Mouse (Mus musculus): ENCODE results near the gene Shc2. TPM values are rescaled to one million over a fixed set of nuclear protein-coding genes. Genes with fewer than 3 reads are reported as not detected.

The Shc2 gene
- polyA plus RNA-seq, 1 experiment from 2014 or later: 1.2 TPM

- no peaks in the 10 kb centered on the region for H3K4me1 ChIP-seq
- H3K27ac ChIP-seq: no peak within 1 kb of the TSS
- H3K4me3 ChIP-seq: no peak within 1 kb of the TSS
- no peak within 1 kb of the TSS for H3K9ac ChIP-seq
- no peaks in the 10 kb centered on the region for H3K36me3 ChIP-seq
- no peak within 1 kb of the TSS for H3K4me2 ChIP-seq
- WGBS (ENCODE audit: insufficient replicate concordance): 58% methylated on average over 5 of the region's 5 CpGs
- H3K27me3 ChIP-seq (replicated peaks): 0 out of 2 replicates have a peak, but pooled peaks cover 6% of the 10 kb centered on the region
- H3K9me3 ChIP-seq (replicated peaks): no peaks in the 10 kb centered on the region
- no peak for ATAC-seq
These were observed 50.5 kb downstream of the Shc2 start, which contains the start of gene Theg for GRCm38 (mm10) chr10:79587061-79587751. Theg (minus strand) TSS chr10:79587331.

- no peak overlapping the region for H3K27ac ChIP-seq
These were observed 51.5 kb downstream of the Shc2 start for GRCm38 (mm10) chr10:79586243-79586642.

DNA sequence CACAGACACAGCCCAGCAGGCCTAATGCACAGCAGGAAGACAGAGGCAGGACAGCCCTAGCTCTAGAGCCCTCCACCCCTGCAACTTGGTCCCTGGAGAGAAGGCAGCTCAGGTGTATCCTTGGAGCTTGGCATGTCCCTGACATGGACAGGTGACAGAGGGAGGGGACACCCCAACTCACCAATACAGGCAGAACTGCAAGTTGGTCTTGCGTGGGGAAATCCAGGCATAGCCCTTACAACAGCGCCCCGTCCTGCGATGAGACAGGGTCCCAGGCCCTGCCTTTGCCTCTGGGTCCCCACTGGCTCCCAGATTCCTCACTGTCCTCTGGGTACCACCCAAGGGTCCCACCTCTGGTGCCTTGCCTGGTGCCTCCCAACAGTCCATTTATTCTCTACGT lies 52.0 kb downstream of the Shc2 start:
- H3K4me3 ChIP-seq: no peak overlapping the region
- H3K36me3 ChIP-seq: no peaks in the 10 kb centered on the region
- H3K9me3 ChIP-seq (replicated peaks): no peaks in the 10 kb centered on the region
- 74% methylated on average over 5 of the region's 5 CpGs for WGBS (ENCODE audit: insufficient replicate concordance)
- no peak overlapping the region for H3K4me2 ChIP-seq
- no peaks in the 10 kb centered on the region for H3K27me3 ChIP-seq (replicated peaks)
- no peak overlapping the region for H3K9ac ChIP-seq
- no peak overlapping the region for H3K27ac ChIP-seq
- no peaks in the 10 kb centered on the region for H3K4me1 ChIP-seq
- ATAC-seq: no peak

More at GRCm38 (mm10) chr10:79586243-79586642, 51.5 kb downstream of the Shc2 start:
- no peak overlapping the region for H3K4me3 ChIP-seq
- H3K4me2 ChIP-seq: no peak overlapping the region
- ATAC-seq: no peak
- H3K4me1 ChIP-seq: no peaks in the 10 kb centered on the region
- H3K9me3 ChIP-seq (replicated peaks): no peaks in the 10 kb centered on the region
- H3K36me3 ChIP-seq: no peaks in the 10 kb centered on the region
- H3K9ac ChIP-seq: no peak overlapping the region
- H3K27me3 ChIP-seq (replicated peaks): no peaks in the 10 kb centered on the region
- 60% methylated on average over 8 of the region's 8 CpGs for WGBS (ENCODE audit: insufficient replicate concordance)

- ATAC-seq: no peak
- no peaks in the 10 kb centered on the region for H3K9me3 ChIP-seq (replicated peaks)
- H3K4me2 ChIP-seq: no peak overlapping the region
- no peak overlapping the region for H3K9ac ChIP-seq
- no peaks in the 10 kb centered on the region for H3K27me3 ChIP-seq (replicated peaks)
- H3K4me3 ChIP-seq: no peak overlapping the region
- WGBS (ENCODE audit: insufficient replicate concordance): 64% methylated on average over 6 of the region's 6 CpGs
- no peaks in the 10 kb centered on the region for H3K4me1 ChIP-seq
- no peak overlapping the region for H3K27ac ChIP-seq
- H3K36me3 ChIP-seq: no peaks in the 10 kb centered on the region
These were observed 52.6 kb downstream of the Shc2 start for GRCm38 (mm10) chr10:79585136-79585535.

DNA sequence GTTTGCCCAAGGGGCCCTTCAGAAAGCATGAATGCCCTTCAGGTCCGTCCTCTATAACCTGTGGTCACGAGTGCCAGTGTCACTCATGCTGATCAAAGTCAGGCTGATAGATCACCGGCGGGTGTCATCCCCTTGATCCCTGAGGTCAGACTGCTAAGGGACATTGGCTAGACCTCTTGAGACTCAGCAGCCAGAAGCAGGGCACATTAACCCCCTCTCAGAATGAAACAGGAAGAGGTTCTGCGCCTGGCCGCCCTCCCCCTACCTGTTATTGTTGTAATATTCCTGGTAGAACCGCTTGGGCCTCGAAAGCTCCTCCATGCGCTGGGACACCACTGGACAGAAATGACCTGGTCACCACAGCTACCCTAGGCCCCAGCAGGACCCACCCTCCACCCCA lies 53.3 kb downstream of the Shc2 start:
- Histone ChIP-seq H3K9me3 (replicated peaks) (no peaks in the 10 kb centered on the region), H3K9ac (no peak overlapping the region), H3K4me2 (no peak overlapping the region), H3K27me3 (replicated peaks) (peaks cover 6% of the 10 kb centered on the region), H3K4me3 (no peak overlapping the region), H3K27ac (no peak overlapping the region), H3K36me3 (no peaks in the 10 kb centered on the region), H3K4me1 (no peaks in the 10 kb centered on the region)
- no peak for ATAC-seq
- 68% methylated on average over 9 of the region's 9 CpGs for WGBS (ENCODE audit: insufficient replicate concordance)

GRCm38 (mm10) chr10:79584021-79584420 lies 53.7 kb downstream of the Shc2 start:
- ATAC-seq: no peak

DNA sequence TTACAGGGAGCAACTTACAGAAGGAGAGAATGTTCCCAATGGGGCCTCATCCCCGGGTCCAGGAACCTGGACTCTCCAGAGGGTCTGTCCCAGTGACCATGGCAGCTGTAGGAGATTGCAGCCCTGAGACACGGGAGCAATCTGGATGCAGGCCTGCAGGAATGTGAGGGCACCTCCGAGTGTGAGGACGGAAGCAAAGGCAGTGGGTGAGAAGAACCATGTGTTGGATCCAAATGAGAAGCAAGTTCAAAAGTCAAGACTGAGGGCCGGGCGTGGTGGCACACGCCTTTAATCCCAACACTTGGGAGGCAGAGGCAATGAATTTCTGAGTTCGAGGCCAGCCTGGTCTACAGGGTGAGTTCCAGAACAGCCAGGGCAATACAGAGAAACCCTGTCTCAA lies 56.2 kb downstream of the Shc2 start:
- Histone ChIP-seq H3K4me2 (no peak overlapping the region), H3K9me3 (replicated peaks) (no peaks in the 10 kb centered on the region), H3K36me3 (no peaks in the 10 kb centered on the region), H3K4me1 (no peaks in the 10 kb centered on the region), H3K9ac (no peak overlapping the region), H3K4me3 (no peak overlapping the region), H3K27me3 (replicated peaks) (peaks cover 18% of the 10 kb centered on the region), H3K27ac (no peak overlapping the region)
- no peak for ATAC-seq
- WGBS (ENCODE audit: insufficient replicate concordance): 68% methylated on average over 8 of the region's 8 CpGs

More at GRCm38 (mm10) chr10:79584021-79584420, 53.7 kb downstream of the Shc2 start:
- Histone ChIP-seq H3K27me3 (replicated peaks) (peaks cover 10% of the 10 kb centered on the region), H3K4me3 (no peak overlapping the region), H3K4me2 (no peak overlapping the region), H3K9me3 (replicated peaks) (no peaks in the 10 kb centered on the region), H3K4me1 (no peaks in the 10 kb centered on the region), H3K27ac (no peak overlapping the region), H3K36me3 (no peaks in the 10 kb centered on the region), H3K9ac (no peak overlapping the region)
- 48% methylated on average over 7 of the region's 7 CpGs for WGBS (ENCODE audit: insufficient replicate concordance)

DNA sequence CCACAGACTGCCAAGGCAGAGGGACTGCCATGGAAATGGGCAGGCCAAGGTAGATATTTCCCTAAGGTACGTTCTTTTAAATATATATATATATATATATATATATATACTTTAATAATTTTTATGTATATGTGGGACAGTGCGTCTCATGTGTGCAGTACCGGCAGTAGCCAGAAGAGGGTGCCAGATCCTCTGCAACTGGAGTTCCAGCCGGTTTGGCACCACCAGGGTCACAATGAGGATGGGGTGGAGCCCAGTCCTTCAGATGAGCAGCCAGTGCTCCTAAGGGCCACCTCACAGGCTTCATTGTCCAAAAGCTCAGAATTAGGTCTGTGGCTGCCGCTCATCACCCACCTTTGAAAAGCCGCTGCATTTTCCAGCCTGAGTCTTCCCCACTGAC lies 56.9 kb downstream of the Shc2 start:
- whole genome bisulfite sequencing (ENCODE audit: insufficient replicate concordance): 42% methylated on average over 6 of the region's 6 CpGs
- H3K9me3 ChIP-seq (replicated peaks): no peaks in the 10 kb centered on the region
- no peak overlapping the region for H3K4me3 ChIP-seq
- H3K4me2 ChIP-seq: no peak overlapping the region
- H3K27me3 ChIP-seq (replicated peaks): peaks cover 18% of the 10 kb centered on the region
- no peaks in the 10 kb centered on the region for H3K36me3 ChIP-seq
- no peaks in the 10 kb centered on the region for H3K4me1 ChIP-seq
- H3K9ac ChIP-seq: no peak overlapping the region
- no peak overlapping the region for H3K27ac ChIP-seq
- ATAC-seq: no peak

- no peak overlapping the region for H3K27ac ChIP-seq
- H3K36me3 ChIP-seq: no peaks in the 10 kb centered on the region
- H3K4me3 ChIP-seq: no peak overlapping the region
- H3K9ac ChIP-seq: no peak overlapping the region
- no peaks in the 10 kb centered on the region for H3K9me3 ChIP-seq (replicated peaks)
- ATAC-seq: no peak
- WGBS (ENCODE audit: insufficient replicate concordance): 53% methylated on average over 7 of the region's 7 CpGs
- no peak overlapping the region for H3K4me2 ChIP-seq
- peaks cover 18% of the 10 kb centered on the region for H3K27me3 ChIP-seq (replicated peaks)
- no peaks in the 10 kb centered on the region for H3K4me1 ChIP-seq
These were observed 57.4 kb downstream of the Shc2 start for GRCm38 (mm10) chr10:79580356-79580755.

GRCm38 (mm10) chr10:79579781-79580180 lies 57.9 kb downstream of the Shc2 start:
- Histone ChIP-seq H3K9ac (no peak overlapping the region), H3K36me3 (no peaks in the 10 kb centered on the region), H3K4me3 (no peak overlapping the region), H3K27ac (no peak overlapping the region), H3K9me3 (replicated peaks) (no peaks in the 10 kb centered on the region), H3K27me3 (replicated peaks) (peaks cover 18% of the 10 kb centered on the region), H3K4me2 (no peak overlapping the region), H3K4me1 (no peaks in the 10 kb centered on the region)
- ATAC-seq: no peak
- WGBS (ENCODE audit: insufficient replicate concordance): 67% methylated on average over 12 of the region's 12 CpGs

DNA sequence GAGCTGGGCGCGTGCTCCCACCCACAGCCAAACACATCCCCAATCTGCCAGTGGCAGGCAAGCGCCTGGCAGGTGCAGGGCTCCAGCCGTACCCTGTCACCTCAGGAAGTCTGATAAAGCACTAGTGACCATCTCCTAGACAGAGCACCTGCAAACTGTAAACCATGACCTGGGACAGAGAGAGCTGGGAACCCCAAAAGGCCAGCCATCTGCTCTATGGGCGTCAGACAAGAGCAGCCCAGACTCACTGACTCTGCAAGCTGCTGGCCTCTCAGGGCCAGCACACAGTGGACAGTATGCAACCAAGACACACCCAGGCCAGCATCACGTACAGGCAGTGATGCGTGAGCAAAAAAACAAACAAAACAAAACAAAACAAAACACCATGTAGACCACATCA lies 58.8 kb downstream of the Shc2 start:
- Histone ChIP-seq H3K36me3 (no peaks in the 10 kb centered on the region), H3K9ac (no peak overlapping the region), H3K27ac (no peak overlapping the region), H3K4me2 (no peak overlapping the region), H3K27me3 (replicated peaks) (peaks cover 18% of the 10 kb centered on the region), H3K9me3 (replicated peaks) (no peaks in the 10 kb centered on the region), H3K4me1 (no peaks in the 10 kb centered on the region), H3K4me3 (no peak overlapping the region)
- 56% methylated on average over 7 of the region's 7 CpGs for WGBS (ENCODE audit: insufficient replicate concordance)
- no peak for ATAC-seq

DNA sequence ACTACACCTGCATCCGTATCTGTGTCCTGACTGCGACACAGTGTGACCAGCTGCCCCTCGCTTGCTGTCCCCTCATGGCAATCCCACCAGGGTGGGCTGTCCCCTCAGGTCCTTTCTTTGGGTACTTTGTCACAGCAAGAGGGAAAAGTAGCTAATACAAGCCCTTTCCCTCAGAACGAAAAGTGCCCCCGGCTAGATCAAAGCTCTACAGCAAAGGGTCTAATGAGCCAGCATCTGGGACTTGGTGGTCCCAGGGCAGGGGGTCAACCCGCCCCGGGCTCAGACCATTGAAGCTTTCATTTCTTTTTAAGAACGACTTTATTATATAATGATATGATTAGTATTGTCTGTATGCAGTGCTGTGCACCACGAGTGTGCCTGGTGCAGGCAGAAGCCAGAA lies 59.4 kb downstream of the Shc2 start:
- Histone ChIP-seq H3K4me2 (no peak overlapping the region), H3K27ac (no peak overlapping the region), H3K27me3 (replicated peaks) (peaks cover 18% of the 10 kb centered on the region), H3K4me3 (no peak overlapping the region), H3K9me3 (replicated peaks) (no peaks in the 10 kb centered on the region), H3K36me3 (no peaks in the 10 kb centered on the region), H3K4me1 (no peaks in the 10 kb centered on the region), H3K9ac (no peak overlapping the region)
- WGBS (ENCODE audit: insufficient replicate concordance): 69% methylated on average over 9 of the region's 9 CpGs
- ATAC-seq: no peak

GRCm38 (mm10) chr10:79577376-79577775 lies 60.3 kb downstream of the Shc2 start:
- ATAC-seq: no peak
- Histone ChIP-seq H3K27ac (no peak overlapping the region), H3K27me3 (replicated peaks) (peaks cover 18% of the 10 kb centered on the region), H3K4me3 (no peak overlapping the region), H3K9me3 (replicated peaks) (no peaks in the 10 kb centered on the region), H3K4me1 (no peaks in the 10 kb centered on the region), H3K36me3 (no peaks in the 10 kb centered on the region), H3K4me2 (no peak overlapping the region), H3K9ac (no peak overlapping the region)
- WGBS (ENCODE audit: insufficient replicate concordance): 62% methylated on average over 4 of the region's 4 CpGs

Measured in liver, embryonic 12.5 days (tissue).